Mouse (Mus musculus) midbrain, embryonic 13.5 days (tissue): Measurements from ENCODE around the gene Olfr649. TPM values are rescaled to one million over a fixed set of nuclear protein-coding genes. Genes with fewer than 3 reads are reported as not detected.

ENCODE experiments used
- ATAC-seq: fragments of 200-750 bp; cut with Nextera tagmentation; 2 replicates; pipeline ENCODE4 v1.8.0; 2017; ENCODE audit warnings: mild to moderate bottlenecking, moderate TSS enrichment, moderate library complexity
- H3K27ac ChIP-seq: fragments of 300-500 bp; sonication (generic); 2 replicates; pipeline ENCODE4 v1.5.1; 2015; ENCODE audit warnings: inconsistent platforms, mild to moderate bottlenecking, moderate library complexity
- H3K27me3 ChIP-seq: fragments of 300-500 bp; sonication (generic); 2 replicates; pipeline ENCODE4 v1.6.1; 2015; ENCODE audit warnings: mild to moderate bottlenecking, inconsistent platforms
- H3K36me3 ChIP-seq: fragments of 300-500 bp; sonication (generic); 2 replicates; pipeline ENCODE4 v1.6.1; 2015; ENCODE audit warnings: mild to moderate bottlenecking, inconsistent platforms
- H3K4me1 ChIP-seq: fragments of 300-500 bp; sonication (generic); replicated peaks from 2 replicates; pipeline ENCODE4 v1.6.1; 2015; ENCODE audit warnings: inconsistent platforms
- H3K4me2 ChIP-seq: fragments of 300-500 bp; sonication (generic); replicated peaks from 2 replicates; pipeline ENCODE4 v1.6.1; 2015; ENCODE audit warnings: moderate library complexity, mild to moderate bottlenecking, inconsistent platforms
- H3K4me3 ChIP-seq: fragments of 300-500 bp; sonication (generic); replicated peaks from 2 replicates; pipeline ENCODE4 v1.5.1; 2015; ENCODE audit warnings: mild to moderate bottlenecking, inconsistent platforms
- H3K9ac ChIP-seq: fragments of 300-500 bp; sonication (generic); replicated peaks from 2 replicates; pipeline ENCODE4 v1.6.1; 2015; ENCODE audit warnings: mild to moderate bottlenecking, inconsistent platforms
- H3K9me3 ChIP-seq: fragments of 300-500 bp; sonication (generic); 2 replicates; pipeline ENCODE4 v1.6.1; 2016; ENCODE audit warnings: mild to moderate bottlenecking, inconsistent platforms
- WGBS: fragments of 180-500 bp; shearing (Covaris S2); methylation state at CpG from one replicate; pipeline ENCODE4 v1.1.7; 2015; 5-methylcytosine and 5-hydroxymethylcytosine counted together
- polyA plus RNA-seq: library from polyadenylated mRNA; unstranded; fragments of >200 nt; fragmentation: Nextera tagmentation; extraction: Ambion mirVana; gene quantifications from 2 replicates; pipeline ENCODE4 v1.2.1, GENCODE M21; 2015

The Olfr649 gene
- polyA plus RNA-seq, result not detected in 2 replicates

- ATAC-seq, result no peak
- H3K9me3 ChIP-seq, result no peaks in the 10 kb centered on the region
- no peaks in the 10 kb centered on the region for H3K36me3 ChIP-seq
- H3K4me1 ChIP-seq, result no peaks in the 10 kb centered on the region
- no peak within 1 kb of the TSS for H3K4me2 ChIP-seq
- no peak within 1 kb of the TSS for H3K4me3 ChIP-seq
- 87% methylated on average over 6 of the region's 6 CpGs for WGBS
- no peak within 1 kb of the TSS for H3K27ac ChIP-seq
- H3K9ac ChIP-seq, result no peak within 1 kb of the TSS
- H3K27me3 ChIP-seq, result no peaks in the 10 kb centered on the region
Measured at GRCm38 (mm10) chr7:104195885-104196284, at the start of gene Olfr649. Gene Olfr649 (minus strand): TSS chr7:104195985.

- Histone ChIP-seq H3K4me1 (peaks cover 3% of the 10 kb centered on the region; the same call in 1 of the 2 replicates), H3K27me3 (no peaks in the 10 kb centered on the region), H3K4me3 (peak within 1 kb of the TSS; percentile 31), H3K4me2 (peak within 1 kb of the TSS; percentile 41), H3K9me3 (no peaks in the 10 kb centered on the region), H3K9ac (no peak within 1 kb of the TSS), H3K27ac (no peak within 1 kb of the TSS), H3K36me3 (no peaks in the 10 kb centered on the region)
- WGBS, result 9% methylated on average over 13 of the region's 13 CpGs
- 0 out of 2 replicates have a peak, but pooled peaks have one; percentile 40 for ATAC-seq
Measured at GRCm38 (mm10) chr7:104244287-104245181, 48.7 kb upstream of the Olfr649 start, which contains the start of gene Trim34a. Gene Trim34a (plus strand): TSS chr7:104244457.

GRCm38 (mm10) chr7:104243616-104244015, 47.8 kb upstream of the Olfr649 start:
- Histone ChIP-seq H3K27ac (no peak overlapping the region), H3K4me3 (no peak overlapping the region), H3K27me3 (no peaks in the 10 kb centered on the region), H3K9me3 (no peaks in the 10 kb centered on the region), H3K9ac (no peak overlapping the region), H3K4me1 (peaks cover 3% of the 10 kb centered on the region; the same call in 1 of the 2 replicates), H3K36me3 (no peaks in the 10 kb centered on the region), H3K4me2 (no peak overlapping the region)
- ATAC-seq, result no peak
- 47% methylated on average over 1 of the region's 1 CpGs for WGBS

- Histone ChIP-seq H3K9me3 (no peaks in the 10 kb centered on the region), H3K36me3 (no peaks in the 10 kb centered on the region), H3K27ac (no peak overlapping the region), H3K4me1 (peaks cover 3% of the 10 kb centered on the region; the same call in 1 of the 2 replicates), H3K4me2 (no peak overlapping the region), H3K9ac (no peak overlapping the region), H3K4me3 (no peak overlapping the region), H3K27me3 (no peaks in the 10 kb centered on the region)
- ATAC-seq, result no peak
Measured at GRCm38 (mm10) chr7:104240857-104241256, 45.1 kb upstream of the Olfr649 start.

GRCm38 (mm10) chr7:104231203-104231602, 35.4 kb upstream of the Olfr649 start:
- Histone ChIP-seq H3K27ac (no peak overlapping the region), H3K27me3 (no peaks in the 10 kb centered on the region), H3K36me3 (no peaks in the 10 kb centered on the region), H3K9me3 (no peaks in the 10 kb centered on the region), H3K4me3 (no peak overlapping the region), H3K4me2 (no peak overlapping the region), H3K9ac (no peak overlapping the region), H3K4me1 (no peaks in the 10 kb centered on the region)
- no peak for ATAC-seq
- 35% methylated on average over 2 of the region's 2 CpGs for WGBS

- Histone ChIP-seq H3K9ac (peak within 1 kb of the TSS; percentile 23; the same call in 1 of the 2 replicates), H3K9me3 (no peaks in the 10 kb centered on the region), H3K4me3 (peak within 1 kb of the TSS; percentile 27), H3K27me3 (peaks cover 3% of the 10 kb centered on the region; the same call in 1 of the 2 replicates), H3K4me1 (peaks cover 8% of the 10 kb centered on the region), H3K36me3 (no peaks in the 10 kb centered on the region), H3K27ac (no peak within 1 kb of the TSS), H3K4me2 (peak within 1 kb of the TSS; percentile 51)
- ATAC-seq, result peak; percentile 63
- 2% methylated on average over 37 of the region's 37 CpGs for WGBS
Measured at GRCm38 (mm10) chr7:104218701-104219569, 23.1 kb upstream of the Olfr649 start, which contains the start of gene Trim6. Gene Trim6 (plus strand): TSS chr7:104218793.

- Histone ChIP-seq H3K4me1 (peaks cover 8% of the 10 kb centered on the region), H3K27ac (no peak overlapping the region), H3K9ac (no peak overlapping the region), H3K4me3 (no peak overlapping the region), H3K36me3 (no peaks in the 10 kb centered on the region), H3K27me3 (peaks cover 3% of the 10 kb centered on the region; the same call in 1 of the 2 replicates), H3K9me3 (no peaks in the 10 kb centered on the region), H3K4me2 (no peak overlapping the region)
- WGBS, result 79% methylated on average over 2 of the region's 2 CpGs
- ATAC-seq, result no peak
Measured at GRCm38 (mm10) chr7:104217881-104218280, 22.1 kb upstream of the Olfr649 start.

GRCm38 (mm10) chr7:104216011-104216535, 20.3 kb upstream of the Olfr649 start:
- Histone ChIP-seq H3K27me3 (peaks cover 3% of the 10 kb centered on the region; the same call in 1 of the 2 replicates), H3K9me3 (no peaks in the 10 kb centered on the region), H3K27ac (no peak overlapping the region), H3K9ac (no peak overlapping the region), H3K4me2 (no peak overlapping the region), H3K36me3 (no peaks in the 10 kb centered on the region), H3K4me1 (peaks cover 8% of the 10 kb centered on the region), H3K4me3 (no peak overlapping the region)
- WGBS, result 73% methylated on average over 1 of the region's 1 CpGs
- ATAC-seq, result no peak

GRCm38 (mm10) chr7:104206197-104206596, 10.4 kb upstream of the Olfr649 start:
- H3K4me1 ChIP-seq, result no peaks in the 10 kb centered on the region
- WGBS, result 92% methylated on average over 7 of the region's 7 CpGs
- H3K9me3 ChIP-seq, result no peaks in the 10 kb centered on the region
- no peak overlapping the region for H3K9ac ChIP-seq
- H3K4me2 ChIP-seq, result no peak overlapping the region
- no peak overlapping the region for H3K27ac ChIP-seq
- H3K27me3 ChIP-seq, result no peaks in the 10 kb centered on the region
- ATAC-seq, result no peak
- H3K4me3 ChIP-seq, result no peak overlapping the region
- H3K36me3 ChIP-seq, result no peaks in the 10 kb centered on the region

GRCm38 (mm10) chr7:104199822-104200221, 4.0 kb upstream of the Olfr649 start:
- ATAC-seq, result no peak
- no peaks in the 10 kb centered on the region for H3K9me3 ChIP-seq
- no peak overlapping the region for H3K9ac ChIP-seq
- H3K4me3 ChIP-seq, result no peak overlapping the region
- 9% methylated on average over 5 of the region's 5 CpGs for WGBS
- H3K27me3 ChIP-seq, result no peaks in the 10 kb centered on the region
- no peak overlapping the region for H3K27ac ChIP-seq
- no peaks in the 10 kb centered on the region for H3K36me3 ChIP-seq
- H3K4me1 ChIP-seq, result no peaks in the 10 kb centered on the region
- H3K4me2 ChIP-seq, result no peak overlapping the region

GRCm38 (mm10) chr7:104191275-104191674, 4.5 kb downstream of the Olfr649 start:
- ATAC-seq, result no peak
- 61% methylated on average over 9 of the region's 9 CpGs for WGBS

More at GRCm38 (mm10) chr7:104191275-104191674, 4.5 kb downstream of the Olfr649 start:
- Histone ChIP-seq H3K9ac (no peak overlapping the region), H3K9me3 (no peaks in the 10 kb centered on the region), H3K4me1 (no peaks in the 10 kb centered on the region), H3K36me3 (no peaks in the 10 kb centered on the region), H3K27ac (no peak overlapping the region), H3K4me2 (no peak overlapping the region), H3K4me3 (no peak overlapping the region), H3K27me3 (no peaks in the 10 kb centered on the region)
